Mouse (Mus musculus): Measurements from ENCODE around the gene Timm44. TPM values are rescaled to one million over a fixed set of nuclear protein-coding genes. Genes with fewer than 3 reads are reported as not detected.

The Timm44 gene
- total and polyA plus RNA-seq, 3 experiments: 174 to 199 TPM; not detected in 1

- Histone ChIP-seq H3K27ac (ENCODE audit: control insufficient read depth, low read depth, low read length) (peak overlapping the region; percentile 71), H3K79me2 (ENCODE audit: control insufficient read depth, insufficient read depth, low read length, poor library complexity) (peaks cover 74% of the 10 kb centered on the region), H3K4me1 (ENCODE audit: control insufficient read depth in 1 of 2, insufficient read depth in 2 of 2, low read length in 2 of 2) (peaks cover 15 to 29% of the 10 kb centered on the region in 2 experiments), H3K36me3 (ENCODE audit: control insufficient read depth in 1 of 2, insufficient read depth in 2 of 2, low read length in 2 of 2) (peaks cover 17 to 53% of the 10 kb centered on the region in 2 experiments), H3K27me3 (ENCODE audit: control insufficient read depth in 1 of 2, insufficient read depth in 2 of 2, low read length in 2 of 2) (no peaks in the 10 kb centered on the region), H3K9ac (ENCODE audit: control insufficient read depth, low read depth, low read length, poor library complexity, severe bottlenecking) (peak overlapping the region; percentile 98), H3K9me3 (replicated peaks; ENCODE audit: insufficient read depth, low read length) (no peaks in the 10 kb centered on the region), H3K4me3 (ENCODE audit: control insufficient read depth in 1 of 2, insufficient read depth in 1 of 2, low read depth in 2 of 2, low read length in 2 of 2) (peak overlapping the region; percentile 83 to 91)
- DNase-seq (ENCODE audit: low read depth, low spot score): peak; percentile 53
- TF ChIP-seq TAL1 (IDR thresholded peaks at IDR 0.05; ENCODE audit: low read length): peak; percentile 42; the same call in 1 of the 2 replicates
- peak; percentile 56; the same call in 1 of the 2 replicates for TF ChIP-seq MAX (IDR thresholded peaks at IDR 0.05; ENCODE audit: low read length)
- no peak for TF ChIP-seq ZNF384 (IDR thresholded peaks at IDR 0.05; ENCODE audit: low read depth, low read length)
- no peak for TF ChIP-seq CHD2 (IDR thresholded peaks at IDR 0.05; ENCODE audit: low read length)
- TF ChIP-seq BHLHE40 (IDR thresholded peaks at IDR 0.05; ENCODE audit: borderline replicate concordance, low read depth, low read length): no peak
These were observed 48.2 kb upstream of the Timm44 start for GRCm38 (mm10) chr8:4323917-4324316.

- Histone ChIP-seq H3K36me3 (ENCODE audit: control insufficient read depth in 1 of 2, insufficient read depth in 2 of 2, low read length in 2 of 2) (peaks cover 17 to 53% of the 10 kb centered on the region in 2 experiments), H3K4me1 (ENCODE audit: control insufficient read depth in 1 of 2, insufficient read depth in 2 of 2, low read length in 2 of 2) (peaks cover 18 to 24% of the 10 kb centered on the region in 2 experiments), H3K9me3 (replicated peaks; ENCODE audit: insufficient read depth, low read length) (no peaks in the 10 kb centered on the region), H3K79me2 (ENCODE audit: control insufficient read depth, insufficient read depth, low read length, poor library complexity) (peaks cover 85% of the 10 kb centered on the region), H3K27ac (ENCODE audit: control insufficient read depth, low read depth, low read length) (no peak overlapping the region), H3K9ac (ENCODE audit: control insufficient read depth, low read depth, low read length, poor library complexity, severe bottlenecking) (no peak overlapping the region), H3K27me3 (ENCODE audit: control insufficient read depth in 1 of 2, insufficient read depth in 2 of 2, low read length in 2 of 2) (no peaks in the 10 kb centered on the region), H3K4me3 (ENCODE audit: control insufficient read depth in 1 of 2, insufficient read depth in 1 of 2, low read depth in 2 of 2, low read length in 2 of 2) (no peak overlapping the region)
- peak; percentile 91 for DNase-seq (ENCODE audit: low read depth, low spot score)
- TF ChIP-seq BHLHE40 (IDR thresholded peaks at IDR 0.05; ENCODE audit: borderline replicate concordance, low read depth, low read length) (no peak), CTCF (IDR thresholded peaks at IDR 0.05 in 2 of 3, conservative IDR thresholded peaks at IDR 0.05 in 1 of 3; ENCODE audit: control insufficient read depth in 1 of 3, insufficient read depth in 1 of 3, low read depth in 2 of 3, low read length in 3 of 3, poor library complexity in 1 of 3, severe bottlenecking in 1 of 3) (peak; percentile 78 to 97 (median 90)), GABPA (IDR thresholded peaks at IDR 0.05; ENCODE audit: low read depth, low read length) (no peak), ETS1 (IDR thresholded peaks at IDR 0.05; ENCODE audit: low read depth, low read length) (no peak), MYC (IDR thresholded peaks at IDR 0.05; ENCODE audit: low read depth, low read length) (0 out of 2 replicates have a peak, but pooled peaks have one; percentile 55), ZKSCAN1 (IDR thresholded peaks at IDR 0.05; ENCODE audit: low read depth, low read length) (peak; percentile 23; the same call in 1 of the 2 replicates), MXI1 (IDR thresholded peaks at IDR 0.05; ENCODE audit: low read depth, low read length) (peak; percentile 40; the same call in 1 of the 2 replicates), TCF12 (IDR thresholded peaks at IDR 0.05; ENCODE audit: low read depth, low read length) (no peak), CHD2 (IDR thresholded peaks at IDR 0.05; ENCODE audit: low read length) (no peak), HCFC1 (IDR thresholded peaks at IDR 0.05; ENCODE audit: low read depth, low read length) (peak; percentile 38; the same call in 1 of the 2 replicates), POLR2AphosphoS2 (IDR thresholded peaks at IDR 0.05; ENCODE audit: low read length) (no peak), CHD1 (IDR thresholded peaks at IDR 0.05; ENCODE audit: low read depth, low read length) (peak; percentile 42; the same call in 1 of the 2 replicates), ZC3H11A (IDR thresholded peaks at IDR 0.05; ENCODE audit: low read depth, low read length) (peak; percentile 61), JUND (IDR thresholded peaks at IDR 0.05; ENCODE audit: low read depth, low read length) (no peak), MYB (IDR thresholded peaks at IDR 0.05; ENCODE audit: low read depth, low read length) (no peak), NRF1 (IDR thresholded peaks at IDR 0.05; ENCODE audit: insufficient read depth, low read depth, low read length, poor library complexity, severe bottlenecking) (no peak), NELFE (IDR thresholded peaks at IDR 0.05; ENCODE audit: low read depth, low read length) (no peak), SMC3 (IDR thresholded peaks at IDR 0.05; ENCODE audit: low read depth, low read length) (peak; percentile 68), USF1 (IDR thresholded peaks at IDR 0.05; ENCODE audit: low read depth, low read length) (no peak), MAFK (IDR thresholded peaks at IDR 0.05; ENCODE audit: borderline replicate concordance, low read depth, low read length) (no peak), E2F4 (IDR thresholded peaks at IDR 0.05; ENCODE audit: borderline replicate concordance, low read depth, low read length) (no peak), POLR2AphosphoS5 (IDR thresholded peaks at IDR 0.05; ENCODE audit: borderline replicate concordance, low read depth, low read length) (no peak), KAT2A (conservative IDR thresholded peaks at IDR 0.05; ENCODE audit: low read depth, low read length) (no peak), ZMIZ1 (IDR thresholded peaks at IDR 0.05; ENCODE audit: low read depth, low read length) (no peak), ELF1 (IDR thresholded peaks at IDR 0.05; ENCODE audit: low read depth, low read length) (peak; percentile 54), MAX (IDR thresholded peaks at IDR 0.05; ENCODE audit: low read length) (no peak), RCOR1 (IDR thresholded peaks at IDR 0.05; ENCODE audit: low read depth, low read length) (no peak), UBTF (IDR thresholded peaks at IDR 0.05; ENCODE audit: borderline replicate concordance, insufficient read depth, low read depth, low read length) (no peak), SIN3A (IDR thresholded peaks at IDR 0.05; ENCODE audit: low read length) (peak; percentile 68), POLR2A (IDR thresholded peaks at IDR 0.05; ENCODE audit: control insufficient read depth in 1 of 2, insufficient read depth in 1 of 2, low read depth in 1 of 2, low read length in 2 of 2, poor library complexity in 1 of 2) (no peak)
These were observed 46.8 kb upstream of the Timm44 start for GRCm38 (mm10) chr8:4322470-4322869.
